Mouse (Mus musculus): ENCODE measurements at regions not wholly inside any gene's neighbourhood (a gene's known extent, or its start where the extent isn't known, plus 50 kb on each side); places are given as distances from the start of the nearest gene placed in this dataset.

- DNase-seq (ENCODE audit: low spot score), result no peak
Observed at GRCm38 (mm10) chr2:50921002-50921401, 227.9 kb downstream of the Rnd3 start.

GRCm38 (mm10) chr2:50916323-50917221 is 232.3 kb downstream of the Rnd3 start:
- DNase-seq (ENCODE audit: low spot score), result no peak

- DNase-seq (ENCODE audit: low spot score), result no peak
Observed at GRCm38 (mm10) chr2:50915149-50915548, 233.8 kb downstream of the Rnd3 start.

- no peak for DNase-seq (ENCODE audit: low spot score)
Observed at GRCm38 (mm10) chr2:50914176-50914575, 234.7 kb downstream of the Rnd3 start.

- no peak for DNase-seq (ENCODE audit: low spot score)
Observed at GRCm38 (mm10) chr2:50908762-50909161, 240.1 kb downstream of the Rnd3 start.

- no peak for DNase-seq (ENCODE audit: low spot score)
Observed at GRCm38 (mm10) chr2:50902701-50903100, 246.2 kb downstream of the Rnd3 start.

GRCm38 (mm10) chr2:50902220-50902619 is 246.7 kb downstream of the Rnd3 start:
- no peak for DNase-seq (ENCODE audit: low spot score)

- no peak for DNase-seq (ENCODE audit: low spot score)
Observed at GRCm38 (mm10) chr2:50888992-50889391, 259.9 kb downstream of the Rnd3 start.

- no peak for DNase-seq (ENCODE audit: low spot score)
Observed at GRCm38 (mm10) chr2:50887954-50888353, 261.0 kb downstream of the Rnd3 start.

GRCm38 (mm10) chr2:50885924-50886315 is 263.0 kb downstream of the Rnd3 start:
- DNase-seq (ENCODE audit: low spot score), result no peak

GRCm38 (mm10) chr2:50885280-50885923 is 263.5 kb downstream of the Rnd3 start:
- no peak for DNase-seq (ENCODE audit: low spot score)

GRCm38 (mm10) chr2:50881514-50882038 is 267.3 kb downstream of the Rnd3 start:
- no peak for DNase-seq (ENCODE audit: low spot score)

GRCm38 (mm10) chr2:50880806-50881205 is 268.1 kb downstream of the Rnd3 start:
- no peak for DNase-seq (ENCODE audit: low spot score)

- DNase-seq (ENCODE audit: low spot score), result no peak
Observed at GRCm38 (mm10) chr2:50877716-50878115, 271.2 kb downstream of the Rnd3 start.

GRCm38 (mm10) chr2:50875072-50875471 is 273.8 kb downstream of the Rnd3 start:
- no peak for DNase-seq (ENCODE audit: low spot score)

GRCm38 (mm10) chr2:50853538-50854244 is 295.2 kb downstream of the Rnd3 start:
- DNase-seq (ENCODE audit: low spot score), result no peak

- DNase-seq (ENCODE audit: low spot score), result no peak
Observed at GRCm38 (mm10) chr2:50852413-50852919, 296.4 kb downstream of the Rnd3 start.

- DNase-seq (ENCODE audit: low spot score), result no peak
Observed at GRCm38 (mm10) chr2:50850071-50850470, 298.8 kb downstream of the Rnd3 start.

GRCm38 (mm10) chr2:50841881-50842280 is 307.0 kb downstream of the Rnd3 start:
- DNase-seq (ENCODE audit: low spot score), result no peak

- no peak for DNase-seq (ENCODE audit: low spot score)
Observed at GRCm38 (mm10) chr2:50835511-50836320, 313.2 kb downstream of the Rnd3 start.

GRCm38 (mm10) chr2:50833791-50834190 is 315.1 kb downstream of the Rnd3 start:
- no peak for DNase-seq (ENCODE audit: low spot score)

Measured in urinary bladder, adult 2 months (tissue).